Mouse (Mus musculus) cortical plate, adult 2 months (tissue): ENCODE results near the gene Shcbp1l.

Experiments used
- CTCF ChIP-seq: fragments of 200-500 bp; IDR thresholded peaks from 2 replicates; pipeline ENCODE4 v1.5.1; 2011; ENCODE audit warnings: mild to moderate bottlenecking, control low read depth, low read length; ENCODE audit not compliant: insufficient read depth; ENCODE audit errors: extremely low read depth
- POLR2A ChIP-seq: fragments of 200-500 bp; IDR thresholded peaks from 2 replicates; pipeline ENCODE4 v1.6.1; 2011; ENCODE audit warnings: mild to moderate bottlenecking, low read length, control low read depth; ENCODE audit not compliant: insufficient read depth; ENCODE audit errors: extremely low read depth

DNA sequence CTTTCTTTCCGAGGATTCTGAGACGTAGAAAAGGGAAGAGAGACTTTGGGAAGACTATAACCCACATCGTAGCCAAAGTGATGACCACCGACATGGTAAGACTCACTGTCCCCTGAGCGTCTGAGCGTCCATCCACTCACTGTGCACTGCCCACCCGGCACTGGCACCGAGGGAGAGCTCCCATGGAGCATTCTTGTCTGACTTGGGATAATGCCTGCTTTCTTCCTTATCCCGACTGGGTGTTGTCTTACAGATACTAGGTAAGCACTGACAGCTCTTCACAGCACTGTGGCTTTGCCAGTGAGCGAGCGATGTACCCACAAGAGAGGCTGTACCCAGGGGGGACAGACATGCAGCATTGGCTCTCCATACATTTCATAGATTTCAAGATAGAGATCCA, 12.6 kb downstream of the Shcbp1l start:
- TF ChIP-seq CTCF (no peak), POLR2A (no peak)
